Comparison of ENCODE assay signal across 10 mouse cellular contexts in genomic region chr19:44893231-44893871, GRCm38 (mm10). TPM values are rescaled to one million over a fixed set of nuclear protein-coding genes. Genes with fewer than 3 reads are reported as not detected.
DNase-seq lines count a peak whose midpoint lies in the region; ATAC-seq and TF ChIP-seq lines count a peak whose summit lies in the region.
"Had no signal": no experiment of that assay in that cellular context is flagged by ENCODE, and none has a peak within 500 bp of the region (broad histone marks: within the 10 kb centered on the region; RNA-seq: fewer than 3 reads in every experiment).

No protein-coding gene starts in this region.

- H3K36me3 ChIP-seq in liver, adult 2 months (ENCODE audit: control insufficient read depth, insufficient read depth, low read length), result no peaks in the 10 kb centered on the region
- no peaks in the 10 kb centered on the region for H3K36me3 ChIP-seq in liver, embryonic 11.5 days (ENCODE audit: control insufficient read depth, insufficient read depth, low read length)
- no peaks in the 10 kb centered on the region for H3K36me3 ChIP-seq in embryonic facial prominence, embryonic 15.5 days

- peaks cover 3% of the 10 kb centered on the region; the same call in 1 of the 2 replicates for H3K4me1 ChIP-seq in liver, adult 2 months (ENCODE audit: control insufficient read depth, insufficient read depth, low read length)
- peaks cover 2% of the 10 kb centered on the region; the same call in 1 of the 2 replicates for H3K4me1 ChIP-seq in liver, embryonic 11.5 days (replicated peaks; ENCODE audit: control insufficient read depth, insufficient read depth, low read length)
- peaks cover 10% of the 10 kb centered on the region for H3K4me1 ChIP-seq in embryonic facial prominence, embryonic 15.5 days

- H3K9me3 ChIP-seq in liver, embryonic 11.5 days (ENCODE audit: control insufficient read depth, low read length), result no peaks in the 10 kb centered on the region
- no peaks in the 10 kb centered on the region for H3K9me3 ChIP-seq in embryonic facial prominence, embryonic 15.5 days (replicated peaks)

- H3K27me3 ChIP-seq in liver, adult 2 months (ENCODE audit: control insufficient read depth, insufficient read depth, low read length), result peaks cover 3% of the 10 kb centered on the region; the same call in 1 of the 2 replicates
- H3K27me3 ChIP-seq in liver, embryonic 11.5 days (replicated peaks; ENCODE audit: control insufficient read depth, insufficient read depth, low read length), result peaks cover 35% of the 10 kb centered on the region
- H3K27me3 ChIP-seq in embryonic facial prominence, embryonic 15.5 days, result peaks cover 46% of the 10 kb centered on the region

- no peak overlapping the region for H3K9ac ChIP-seq in liver, adult 2 months (ENCODE audit: low read depth, low read length)
- no peak overlapping the region for H3K9ac ChIP-seq in liver, embryonic 11.5 days (ENCODE audit: low read depth, low read length)
- no peak overlapping the region for H3K9ac ChIP-seq in embryonic facial prominence, embryonic 15.5 days
- H3K9ac ChIP-seq: liver, embryonic 14.5 days had no signal

- TF ChIP-seq POLR2A in liver, adult 2 months (IDR thresholded peaks at IDR 0.05; ENCODE audit: extremely low read depth, insufficient read depth, low read length), result no peak

- no peak for TF ChIP-seq CTCF in liver, adult 2 months (IDR thresholded peaks at IDR 0.05; ENCODE audit: low read depth, low read length)

- no peak overlapping the region for H3K4me2 ChIP-seq in liver, embryonic 11.5 days
- peak overlapping the region; percentile 15; the same call in 1 of the 2 replicates for H3K4me2 ChIP-seq in embryonic facial prominence, embryonic 15.5 days (replicated peaks)

- WGBS in liver, adult 2 months, result 26% methylated on average over 19 of the region's 19 CpGs
- WGBS in liver, embryonic 11.5 days, result 52% methylated on average over 19 of the region's 19 CpGs
- 36% methylated on average over 19 of the region's 19 CpGs for WGBS in embryonic facial prominence, embryonic 15.5 days

- ATAC-seq in liver, embryonic 11.5 days (replicated peaks; ENCODE audit: low FRiP score), result no peak
- no peak for ATAC-seq in embryonic facial prominence, embryonic 15.5 days (ENCODE audit: insufficient number of reproducible peaks, low FRiP score, low TSS enrichment, low read depth)
- ATAC-seq in megakaryocyte progenitor cell, adult 5-6 weeks (replicated peaks; ENCODE audit: poor library complexity), result no peak

- no peak overlapping the region for H3K4me3 ChIP-seq in liver, adult 2 months (ENCODE audit: insufficient read depth, low read depth, low read length)
- no peak overlapping the region for H3K4me3 ChIP-seq in liver, embryonic 11.5 days (ENCODE audit: low read depth, low read length)
- H3K4me3 ChIP-seq in embryonic facial prominence, embryonic 15.5 days (replicated peaks), result no peak overlapping the region

- DNase-seq in liver, adult 2 months (ENCODE audit: extremely low read depth, low read depth, low spot score), result peak; percentile 40
- DNase-seq in liver, embryonic 11.5 days (ENCODE audit: low spot score), result no peak
- peak; percentile 31 for DNase-seq in NIH3T3 (ENCODE audit: low read depth)
- peak; percentile 84 for DNase-seq in kidney, postnatal 14 days
- no peak for DNase-seq in spleen, adult 18-20 months
- DNase-seq in urinary bladder, postnatal 10 days (ENCODE audit: low spot score), result no peak
- DNase-seq: thymus, postnatal 25 days had no signal

- no peak overlapping the region for H3K27ac ChIP-seq in liver, adult 2 months (replicated peaks; ENCODE audit: insufficient read depth, low read depth, low read length)
- no peak overlapping the region for H3K27ac ChIP-seq in liver, embryonic 11.5 days (ENCODE audit: low read depth, low read length)
- no peak overlapping the region for H3K27ac ChIP-seq in embryonic facial prominence, embryonic 15.5 days (replicated peaks)
- H3K27ac ChIP-seq: liver, embryonic 14.5 days had no signal

- H3K79me2 ChIP-seq in liver, adult 2 months (ENCODE audit: control insufficient read depth, insufficient read depth, low read length), result no peaks in the 10 kb centered on the region

RNA-seq across cellular contexts. Expression of gene Slf2, which starts 37.6 kb away (rescaled TPM):
- 15.1 and 19.3 TPM in 2 replicates for total RNA-seq in liver, adult 2 months (2014; rRNA removed)
- polyA plus RNA-seq in liver, adult 2 months (2012; rRNA removed), result 4.9 and 7.9 TPM in 2 replicates
- polyA plus RNA-seq in liver, embryonic 11.5 days (2014; fragmentation: Nextera tagmentation; extraction: Ambion mirVana), result 49.8 and 50.1 TPM in 2 replicates
- polyA plus RNA-seq in embryonic facial prominence, embryonic 15.5 days (2015; fragmentation: Nextera tagmentation; extraction: Ambion mirVana), result 27.1 and 32.3 TPM in 2 replicates
- 28.4 and 34.7 TPM in 2 replicates for total RNA-seq in megakaryocyte progenitor cell, adult 5-6 weeks (2015)
- total RNA-seq in megakaryocyte progenitor cell, adult 5-6 weeks (2017), result 35.4 and 42.4 TPM in 2 replicates

Comparison
In these comparisons a context has a peak if more than half of its experiments do, and no peak if none do; other contexts are left out.
1. DNase-seq: peak in liver, adult 2 months (single experiment), NIH3T3 (single experiment) and kidney, postnatal 14 days (single experiment); none in liver, embryonic 11.5 days (single experiment), spleen, adult 18-20 months (0 of 2) and urinary bladder, postnatal 10 days (single experiment).